10 mouse cellular contexts compared by ENCODE assay signal in genomic region chr2:5906092-5906491, GRCm38 (mm10). TPM values are rescaled to one million over a fixed set of nuclear protein-coding genes. Genes with fewer than 3 reads are reported as not detected.
DNase-seq lines count a peak whose midpoint lies in the region; ATAC-seq lines count a peak whose summit lies in the region.
"Had no signal": no experiment of that assay in that cellular context is flagged by ENCODE, and none has a peak within 500 bp of the region (broad histone marks: within the 10 kb centered on the region; RNA-seq: fewer than 3 reads in every experiment).

No protein-coding gene starts in this region.

- H3K27ac ChIP-seq in kidney, embryonic 16.5 days (ENCODE audit: low read length), result no peak overlapping the region
- H3K27ac ChIP-seq: heart, embryonic 13.5 days had no signal

- no peaks in the 10 kb centered on the region for H3K9me3 ChIP-seq in kidney, embryonic 16.5 days (ENCODE audit: low read length)
- H3K9me3 ChIP-seq: heart, embryonic 13.5 days had no signal

- ATAC-seq in kidney, embryonic 16.5 days (ENCODE audit: low FRiP score, low TSS enrichment), result no peak

- no peaks in the 10 kb centered on the region for H3K4me1 ChIP-seq in kidney, embryonic 16.5 days (ENCODE audit: insufficient read depth, low read length)

- 33% methylated on average over 5 of the region's 5 CpGs for WGBS in kidney, embryonic 16.5 days

- DNase-seq in kidney, postnatal 10 days, result peak; percentile 41
- DNase-seq in adrenal gland, adult (ENCODE audit: inconsistent age in 2 of 2, low spot score in 1 of 2), result peak; percentile 73 to 91
- peak; percentile 40 for DNase-seq in brain, embryonic 18.5 days (ENCODE audit: low read depth, low spot score)
- peak; percentile 51 to 71 for DNase-seq in layer of hippocampus, adult 8-10 months (ENCODE audit: low spot score in 2 of 2)
- DNase-seq in thymus, adult 18-20 months, result no peak
- no peak for DNase-seq in thymus, postnatal 0 days (ENCODE audit: low spot score)
- no peak for DNase-seq in heart, adult 9 months (ENCODE audit: low spot score in 2 of 2)

- no peak overlapping the region for H3K4me3 ChIP-seq in kidney, embryonic 16.5 days (ENCODE audit: low read length)
- H3K4me3 ChIP-seq: heart, embryonic 13.5 days had no signal

- 0 out of 2 replicates have a peak, but pooled peaks cover 3% of the 10 kb centered on the region for H3K36me3 ChIP-seq in kidney, embryonic 16.5 days (ENCODE audit: insufficient read depth, low read length)

- H3K9ac ChIP-seq in kidney, embryonic 16.5 days (replicated peaks; ENCODE audit: low read length), result no peak overlapping the region
- H3K9ac ChIP-seq: heart, embryonic 13.5 days had no signal

- no peaks in the 10 kb centered on the region for H3K27me3 ChIP-seq in kidney, embryonic 16.5 days (ENCODE audit: insufficient read depth, low read length)
- H3K27me3 ChIP-seq: heart, embryonic 13.5 days had no signal

- no peak overlapping the region for H3K4me2 ChIP-seq in kidney, embryonic 16.5 days (replicated peaks; ENCODE audit: low read depth, low read length)
- H3K4me2 ChIP-seq: heart, embryonic 13.5 days; midbrain, embryonic 11.5 days had no signal

RNA-seq across cellular contexts. Expression of gene Sec61a2, which starts 10.9 kb away (rescaled TPM):
- polyA plus RNA-seq in kidney, embryonic 16.5 days (2015; fragmentation: Nextera tagmentation; extraction: Ambion mirVana), result 77.6 and 91.8 TPM in 2 replicates
- total RNA-seq in layer of hippocampus, adult 8-10 months (2022), result 100 to 1,000 TPM in 2 of 4 experiments, 10 to 100 TPM in 2; 88.3 to 135 (median 101) TPM
- 13.9 and 18.2 TPM in 2 replicates for polyA plus RNA-seq in thymus, postnatal 0 days (2015; fragmentation: Nextera tagmentation; extraction: Ambion mirVana)

RNA-seq across cellular contexts. Expression of gene Dhtkd1, which starts 36.5 kb away (rescaled TPM):
- polyA plus RNA-seq in kidney, embryonic 16.5 days (2015; fragmentation: Nextera tagmentation; extraction: Ambion mirVana), result 2.9 and 4.5 TPM in 2 replicates
- 10 to 100 TPM in 3 of 4 experiments, 1 to 10 TPM in 1; 6.9 to 12.3 (median 11.1) TPM for total RNA-seq in layer of hippocampus, adult 8-10 months (2022)
- 0.13 and 0.23 TPM in 2 replicates for polyA plus RNA-seq in thymus, postnatal 0 days (2015; fragmentation: Nextera tagmentation; extraction: Ambion mirVana)

RNA-seq across cellular contexts. Expression of gene Gm13199, which starts 43.4 kb away (rescaled TPM):
- polyA plus RNA-seq in kidney, embryonic 16.5 days (2015; fragmentation: Nextera tagmentation; extraction: Ambion mirVana), result 1.3 and 1.6 TPM in 2 replicates
- total RNA-seq in layer of hippocampus, adult 8-10 months (2022), result 1 to 10 TPM in 3 of 4 experiments, under 1 TPM in 1; 0.80 to 4.7 (median 2.3) TPM
- polyA plus RNA-seq in thymus, postnatal 0 days (2015; fragmentation: Nextera tagmentation; extraction: Ambion mirVana), result 1.1 and 1.7 TPM in 2 replicates

RNA-seq across cellular contexts. Expression of gene Upf2, which starts 45.2 kb away (rescaled TPM):
- polyA plus RNA-seq in kidney, embryonic 16.5 days (2015; fragmentation: Nextera tagmentation; extraction: Ambion mirVana), result 11.0 TPM in 2 replicates
- 10 to 100 TPM; 32.6 to 52.1 (median 41.1) TPM for total RNA-seq in layer of hippocampus, adult 8-10 months (2022)
- 7.5 and 10.4 TPM in 2 replicates for polyA plus RNA-seq in thymus, postnatal 0 days (2015; fragmentation: Nextera tagmentation; extraction: Ambion mirVana)

Comparison
In these comparisons a context has a peak if more than half of its experiments do, and no peak if none do; other contexts are left out.
1. DNase-seq: peak in kidney, postnatal 10 days (single experiment), adrenal gland, adult (2 of 2), brain, embryonic 18.5 days (single experiment) and layer of hippocampus, adult 8-10 months (2 of 2); none in thymus, adult 18-20 months (0 of 2), thymus, postnatal 0 days (single experiment) and heart, adult 9 months (0 of 2).